Mouse (Mus musculus) ES-Bruce4 (cell line): Measurements from ENCODE around the gene Iqcf3. TPM values are rescaled to one million over a fixed set of nuclear protein-coding genes. Genes with fewer than 3 reads are reported as not detected.
A peak's percentile ranks its signal among the peaks of the same experiment; 100 is the strongest.

Experiments used
- H3K27ac ChIP-seq: 2 replicates; pipeline ENCODE4 v1.5.1; 2012; ENCODE audit warnings: low read length, inconsistent platforms; ENCODE audit not compliant: insufficient read depth
- H3K27me3 ChIP-seq: 2 replicates; pipeline ENCODE4 v1.6.1; 2012; ENCODE audit warnings: mild to moderate bottlenecking, low read length, inconsistent platforms; ENCODE audit not compliant: control insufficient read depth, poor library complexity, insufficient read depth, severe bottlenecking
- H3K36me3 ChIP-seq: 2 replicates; pipeline ENCODE4 v1.6.1; 2012; ENCODE audit warnings: inconsistent platforms, mild to moderate bottlenecking, low read length, moderate library complexity; ENCODE audit not compliant: control insufficient read depth, poor library complexity, insufficient read depth, severe bottlenecking
- H3K4me1 ChIP-seq: one replicate; pipeline ENCODE4 v1.8.1; 2011; ENCODE audit warnings: low read length; ENCODE audit not compliant: control insufficient read depth, insufficient read depth
- H3K4me3 ChIP-seq: 2 replicates; pipeline ENCODE4 v1.5.1; 2011; ENCODE audit warnings: low read depth, mild to moderate bottlenecking, low read length
- H3K9ac ChIP-seq: 2 replicates; pipeline ENCODE4 v1.6.1; 2012; ENCODE audit warnings: low read depth, mild to moderate bottlenecking, inconsistent platforms; ENCODE audit not compliant: poor library complexity, severe bottlenecking
- H3K9me3 ChIP-seq: replicated peaks from 2 replicates; pipeline ENCODE4 v1.6.1; 2012; ENCODE audit warnings: mild to moderate bottlenecking, low read length, inconsistent platforms; ENCODE audit not compliant: control insufficient read depth, poor library complexity, insufficient read depth, severe bottlenecking
- CTCF ChIP-seq: IDR thresholded peaks from one replicate; pipeline ENCODE4 v1.8.1; 2011; ENCODE audit warnings: low read depth, low read length
- EP300 ChIP-seq: IDR thresholded peaks from 2 replicates; pipeline ENCODE4 v1.6.1; 2011; ENCODE audit warnings: low read depth, low read length; ENCODE audit not compliant: insufficient read depth
- POLR2A ChIP-seq: IDR thresholded peaks from one replicate; pipeline ENCODE4 v1.8.1; 2011; ENCODE audit warnings: low read length; ENCODE audit not compliant: insufficient read depth
- polyA plus RNA-seq: library from polyadenylated mRNA; stranded (reverse); fragments of >200 nt; gene quantifications from 2 replicates; pipeline ENCODE4 v1.2.4, GENCODE M21; 2011; ENCODE audit warnings: low read depth; ENCODE audit not compliant: missing spikeins, insufficient read depth, insufficient read length

Iqcf3 gene
- polyA plus RNA-seq, 1 experiment, result not detected

DNA sequence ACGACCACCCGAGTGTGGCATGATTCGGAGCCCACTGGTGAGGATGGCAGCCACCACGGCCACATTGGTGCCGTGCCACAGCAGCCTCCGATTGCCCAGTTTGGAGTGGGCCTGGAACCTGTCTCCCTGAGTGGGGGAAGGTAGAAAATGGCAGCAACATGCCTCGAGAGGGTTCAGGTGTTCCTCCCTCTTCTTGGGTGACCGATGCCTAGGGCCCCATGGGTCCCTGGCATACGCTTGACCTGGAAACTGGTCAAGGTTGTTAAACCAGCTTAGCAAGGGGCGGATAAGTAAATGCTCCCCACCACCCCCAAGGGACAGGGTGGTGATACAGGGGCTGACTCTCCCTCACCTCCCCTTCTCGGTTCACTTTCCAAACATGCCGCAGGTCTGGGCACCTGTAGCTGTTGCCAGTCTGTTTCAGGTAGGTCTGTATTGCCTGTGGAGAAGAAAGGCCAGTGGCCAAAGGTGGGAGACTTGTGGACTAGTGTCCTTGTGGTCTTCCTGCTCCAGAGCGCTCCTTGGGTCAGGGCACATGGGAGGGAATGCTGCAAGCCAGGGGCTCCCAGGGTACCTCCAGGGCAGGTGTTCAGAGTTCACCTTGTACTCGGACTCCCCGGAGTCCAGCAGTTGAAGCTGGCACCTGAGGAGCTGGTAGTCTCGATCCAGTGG, 88.2 kb downstream of the Iqcf3 start:
- H3K27me3 ChIP-seq, result no peaks in the 10 kb centered on the region
- H3K9ac ChIP-seq, result no peak overlapping the region
- no peaks in the 10 kb centered on the region for H3K36me3 ChIP-seq
- H3K9me3 ChIP-seq, result no peaks in the 10 kb centered on the region
- H3K4me1 ChIP-seq, result peaks cover 2% of the 10 kb centered on the region
- H3K27ac ChIP-seq, result no peak overlapping the region
- H3K4me3 ChIP-seq, result no peak overlapping the region
- TF ChIP-seq POLR2A (no peak), CTCF (no peak), EP300 (no peak)

DNA sequence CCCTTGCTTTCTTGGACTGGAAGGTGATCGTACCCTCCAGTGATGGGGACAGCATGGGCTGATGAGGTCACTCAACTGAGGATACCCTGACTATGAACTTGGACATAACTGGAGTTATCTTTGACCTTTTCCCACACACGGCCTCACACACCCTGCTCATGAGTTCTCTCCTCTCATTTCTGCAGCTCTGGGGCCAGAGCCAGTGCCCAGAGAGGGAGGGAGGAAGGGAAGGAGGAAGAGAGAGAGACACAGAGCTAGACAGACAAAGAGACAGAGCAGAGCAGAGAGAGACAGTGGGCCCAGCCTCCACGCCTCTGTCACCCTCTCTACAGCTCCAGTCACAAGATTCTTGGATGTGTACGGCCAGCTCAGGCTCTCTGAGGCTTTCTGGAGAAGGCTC, 89.1 kb downstream of the Iqcf3 start:
- Histone ChIP-seq H3K9me3 (no peaks in the 10 kb centered on the region), H3K27me3 (no peaks in the 10 kb centered on the region), H3K27ac (no peak overlapping the region), H3K4me1 (peaks cover 2% of the 10 kb centered on the region), H3K4me3 (no peak overlapping the region), H3K9ac (no peak overlapping the region), H3K36me3 (no peaks in the 10 kb centered on the region)
- TF ChIP-seq EP300, result no peak
- no peak for TF ChIP-seq POLR2A
- no peak for TF ChIP-seq CTCF

DNA sequence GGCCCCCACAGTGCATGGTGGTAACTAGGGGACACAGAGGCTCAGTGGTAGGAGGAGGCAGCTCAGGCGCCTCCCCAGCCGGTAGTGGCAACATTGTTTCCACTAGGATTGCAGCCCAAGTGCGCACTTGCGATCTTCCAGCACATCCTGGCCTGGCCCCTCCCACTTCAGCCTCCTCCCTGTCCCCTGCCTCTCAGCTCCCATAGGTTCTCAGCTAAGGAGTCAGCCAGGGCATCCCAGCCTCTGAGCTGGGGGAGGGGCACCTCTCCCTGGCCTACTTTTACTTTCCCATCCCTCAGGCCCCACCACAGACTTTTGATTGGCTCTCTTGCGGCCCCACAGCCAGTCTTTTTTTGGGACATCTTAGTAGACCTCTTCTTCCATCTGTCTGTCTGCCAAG, 89.5 kb downstream of the Iqcf3 start:
- Histone ChIP-seq H3K9ac (no peak overlapping the region), H3K36me3 (no peaks in the 10 kb centered on the region), H3K27ac (no peak overlapping the region), H3K9me3 (no peaks in the 10 kb centered on the region), H3K4me1 (peaks cover 2% of the 10 kb centered on the region), H3K27me3 (no peaks in the 10 kb centered on the region), H3K4me3 (peak overlapping the region; percentile 46)
- peak; percentile 20 for TF ChIP-seq POLR2A
- TF ChIP-seq CTCF, result no peak

DNA sequence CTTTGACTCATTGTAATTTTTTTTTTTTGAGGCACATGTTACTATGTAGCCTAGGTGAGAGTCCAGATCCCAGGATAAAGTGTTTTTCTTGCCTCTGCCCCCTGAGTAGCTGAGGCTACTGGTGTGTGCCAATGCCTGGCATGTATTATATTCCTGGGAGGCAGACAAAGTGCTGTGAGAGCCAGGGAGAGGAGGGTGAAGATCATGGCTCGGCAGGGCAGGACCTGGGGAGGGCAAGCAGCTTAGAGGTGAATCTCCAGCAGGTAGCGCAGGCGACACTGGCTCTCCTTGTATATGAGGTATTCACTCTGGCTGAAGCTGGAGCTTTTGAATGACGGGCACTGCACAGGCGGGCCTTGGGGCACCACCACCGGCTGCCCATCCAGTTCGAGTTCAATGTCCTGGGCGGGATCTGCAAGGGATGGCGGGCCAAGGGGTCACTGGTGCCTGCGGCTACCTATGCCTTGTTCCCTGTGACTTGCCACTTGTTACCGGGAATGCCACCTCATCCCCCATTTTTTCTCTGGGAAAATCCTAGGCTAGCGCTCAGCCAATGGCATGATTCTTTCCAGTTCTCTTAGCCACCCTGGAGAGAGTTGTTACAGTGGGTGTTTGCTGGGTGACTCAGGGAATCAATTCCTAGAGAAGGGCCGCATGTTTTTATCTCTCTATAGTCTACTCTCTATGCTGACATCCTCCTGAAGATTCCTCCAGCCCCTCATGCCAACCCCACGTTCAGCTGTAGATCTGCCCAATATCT, 90.3 kb downstream of the Iqcf3 start:
- Histone ChIP-seq H3K36me3 (no peaks in the 10 kb centered on the region), H3K9ac (no peak overlapping the region), H3K27ac (no peak overlapping the region), H3K4me1 (peaks cover 2% of the 10 kb centered on the region), H3K4me3 (peak overlapping the region; percentile 46), H3K27me3 (no peaks in the 10 kb centered on the region), H3K9me3 (no peaks in the 10 kb centered on the region)
- no peak for TF ChIP-seq POLR2A
- TF ChIP-seq CTCF, result no peak
- no peak for TF ChIP-seq EP300

DNA sequence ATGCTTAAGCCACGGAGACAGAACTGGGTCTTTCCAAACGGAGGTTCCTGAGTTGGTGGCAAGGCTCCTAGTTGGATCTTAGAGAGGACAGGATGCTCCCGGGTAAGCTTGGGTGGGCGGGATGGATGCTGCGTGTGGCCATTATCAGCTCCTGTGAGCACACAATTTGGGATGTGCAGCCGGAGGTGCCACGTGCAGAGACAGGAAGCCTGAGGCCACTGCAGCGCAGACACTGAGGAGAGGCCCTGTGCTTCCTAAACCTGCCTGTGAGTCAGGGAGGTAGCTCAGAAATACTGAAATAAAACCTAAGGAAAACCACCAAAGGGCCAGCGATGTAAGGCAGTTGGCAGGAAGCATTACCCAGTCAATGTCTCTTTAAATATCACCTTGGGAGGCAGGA, 91.7 kb downstream of the Iqcf3 start:
- TF ChIP-seq POLR2A (no peak), CTCF (no peak), EP300 (no peak)

DNA sequence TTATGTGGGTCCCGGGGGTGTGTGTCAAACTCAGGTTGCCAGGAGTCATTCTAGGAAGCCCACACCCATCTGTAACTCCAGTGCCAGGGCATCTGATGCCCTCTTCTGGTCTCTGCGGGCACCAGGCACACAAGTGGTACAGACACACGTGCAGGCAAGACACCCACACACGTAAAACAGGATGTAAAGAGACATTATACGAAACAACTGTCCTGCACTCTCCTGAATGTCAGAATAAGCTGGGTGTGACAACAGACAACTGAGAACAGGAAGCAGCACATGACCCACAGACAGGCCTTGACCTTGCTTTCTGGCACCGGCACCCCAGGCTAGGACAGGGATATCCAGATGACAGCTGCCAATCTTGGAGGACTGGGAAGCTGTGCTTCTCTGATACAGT, 92.1 kb downstream of the Iqcf3 start:
- peaks cover 1% of the 10 kb centered on the region for H3K4me1 ChIP-seq
- H3K9ac ChIP-seq, result no peak overlapping the region
- no peak overlapping the region for H3K4me3 ChIP-seq
- H3K36me3 ChIP-seq, result no peaks in the 10 kb centered on the region
- no peak overlapping the region for H3K27ac ChIP-seq
- H3K9me3 ChIP-seq, result no peaks in the 10 kb centered on the region
- TF ChIP-seq CTCF, result peak; percentile 19
- TF ChIP-seq EP300, result no peak
- no peaks in the 10 kb centered on the region for H3K27me3 ChIP-seq

More for the DNA sequence above, 91.7 kb downstream of the Iqcf3 start:
- Histone ChIP-seq H3K4me3 (no peak overlapping the region), H3K36me3 (no peaks in the 10 kb centered on the region), H3K9me3 (no peaks in the 10 kb centered on the region), H3K4me1 (peaks cover 2% of the 10 kb centered on the region), H3K27me3 (no peaks in the 10 kb centered on the region), H3K27ac (no peak overlapping the region), H3K9ac (no peak overlapping the region)
